Mouse (Mus musculus) layer of hippocampus, postnatal 10 days (tissue): ENCODE measurements around the gene Kmt2d. TPM values are rescaled to one million over a fixed set of nuclear protein-coding genes. Genes with fewer than 3 reads are reported as not detected.

Experiments used
- DNase-seq, 2 experiments: peaks; one replicate each; pipeline ENCODE4 v3.0.0; 2021; ENCODE audit warnings: low spot score in 2 of 2
- total RNA-seq, 2 experiments: library from RNA; stranded (reverse); gene quantifications; 2 replicates each; pipeline ENCODE4 v1.2.3; 2021

Kmt2d gene
- total RNA-seq, 2 experiments from 2014 or later: 71.4 to 77.3 TPM

GRCm38 (mm10) chr15:98802926-98803325 lies 68.1 kb downstream of the Kmt2d start:
- DNase-seq: no peak

DNA sequence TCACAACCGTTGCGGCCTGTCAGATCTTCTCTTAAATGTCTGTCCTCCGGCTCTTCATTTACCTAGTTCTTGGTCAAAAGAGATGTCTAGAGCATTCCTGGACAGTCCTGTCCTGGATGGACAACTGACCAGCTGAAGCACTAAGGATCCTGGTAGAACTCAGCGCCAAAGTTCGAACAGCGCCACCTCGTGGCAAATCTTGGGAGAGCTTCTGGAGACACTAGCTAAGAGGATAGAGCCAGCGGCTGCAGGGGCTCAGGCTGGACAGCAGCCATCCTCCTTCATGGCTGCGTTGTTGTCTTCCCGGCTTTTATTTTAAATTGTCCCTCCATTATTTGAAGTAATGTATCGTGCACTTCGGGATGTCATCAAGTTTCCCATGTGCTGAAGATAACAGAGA lies 71.6 kb downstream of the Kmt2d start:
- DNase-seq: peak; percentile 85 to 87

DNA sequence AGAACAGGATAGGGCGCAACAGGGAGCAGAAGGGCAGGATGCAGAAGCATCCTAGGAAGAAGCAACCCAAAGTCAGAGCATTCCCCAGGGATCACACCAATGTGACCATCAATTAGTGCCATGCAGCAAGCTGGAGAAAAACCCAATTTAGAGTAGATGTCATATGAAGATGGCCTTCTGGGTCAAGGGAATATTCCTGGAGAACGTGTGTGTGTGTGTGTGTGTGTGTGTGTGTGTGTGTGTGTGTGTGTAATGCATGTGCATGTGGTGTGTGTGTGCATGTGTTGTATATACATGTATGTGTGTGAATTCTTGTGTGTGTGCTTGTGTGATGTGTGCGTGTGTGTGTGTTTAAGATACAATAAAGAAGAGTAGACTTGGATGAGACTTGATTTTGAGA lies 72.1 kb downstream of the Kmt2d start:
- no peak for DNase-seq

- no peak for DNase-seq
Observed at GRCm38 (mm10) chr15:98797835-98798492, 73.0 kb downstream of the Kmt2d start.

- DNase-seq: no peak
Observed at GRCm38 (mm10) chr15:98796803-98797595, 74.0 kb downstream of the Kmt2d start.

DNA sequence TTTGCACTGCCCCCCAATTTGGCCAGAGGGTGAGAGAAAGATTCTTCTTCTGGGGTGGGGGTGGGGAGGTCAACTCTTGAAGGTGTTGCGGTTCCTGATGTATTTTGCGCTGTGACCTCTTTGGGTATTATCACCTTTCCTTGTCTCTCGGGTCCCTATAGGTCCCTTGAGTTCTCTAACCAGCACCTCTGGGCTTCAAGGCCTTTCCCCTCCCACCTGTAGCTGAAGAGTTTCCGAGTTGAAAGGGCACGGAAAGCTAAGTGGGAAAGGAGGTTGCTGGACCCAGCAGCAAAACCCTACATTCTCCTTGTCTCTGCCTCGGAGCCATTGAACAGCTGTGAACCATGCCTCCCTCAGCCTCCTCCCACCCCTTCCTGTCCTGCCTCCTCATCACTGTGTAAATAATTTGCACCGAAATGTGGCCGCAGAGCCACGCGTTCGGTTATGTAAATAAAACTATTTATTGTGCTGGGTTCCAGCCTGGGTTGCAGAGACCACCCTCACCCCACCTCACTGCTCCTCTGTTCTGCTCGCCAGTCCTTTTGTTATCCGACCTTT lies 77.8 kb downstream of the Kmt2d start:
- DNase-seq: no peak

GRCm38 (mm10) chr15:98792233-98793020 lies 78.6 kb downstream of the Kmt2d start:
- no peak for DNase-seq

- DNase-seq: no peak
Observed at GRCm38 (mm10) chr15:98791771-98792170, 79.2 kb downstream of the Kmt2d start.

DNA sequence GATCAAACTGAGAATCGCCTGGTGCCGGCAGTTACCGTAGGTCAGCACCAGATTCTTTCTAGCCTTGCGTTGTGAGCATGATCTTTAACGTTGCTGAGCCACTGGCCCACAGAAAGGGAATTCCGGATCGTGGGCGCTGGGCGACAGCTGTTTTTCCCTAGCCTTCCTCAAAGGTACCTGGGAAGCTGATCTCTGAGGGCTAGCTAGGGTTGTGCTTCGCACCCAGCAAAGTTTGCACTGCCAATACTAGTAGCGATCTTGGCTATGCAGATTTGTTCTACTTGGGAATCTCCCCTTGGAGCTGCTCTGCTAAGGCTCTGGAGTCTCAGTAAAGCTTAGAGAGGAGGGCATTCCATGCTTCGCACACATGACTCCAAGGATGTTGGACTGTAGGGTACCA lies 79.8 kb downstream of the Kmt2d start:
- DNase-seq: no peak

- no peak for DNase-seq
Observed at GRCm38 (mm10) chr15:98790761-98791160, 80.2 kb downstream of the Kmt2d start.

DNA sequence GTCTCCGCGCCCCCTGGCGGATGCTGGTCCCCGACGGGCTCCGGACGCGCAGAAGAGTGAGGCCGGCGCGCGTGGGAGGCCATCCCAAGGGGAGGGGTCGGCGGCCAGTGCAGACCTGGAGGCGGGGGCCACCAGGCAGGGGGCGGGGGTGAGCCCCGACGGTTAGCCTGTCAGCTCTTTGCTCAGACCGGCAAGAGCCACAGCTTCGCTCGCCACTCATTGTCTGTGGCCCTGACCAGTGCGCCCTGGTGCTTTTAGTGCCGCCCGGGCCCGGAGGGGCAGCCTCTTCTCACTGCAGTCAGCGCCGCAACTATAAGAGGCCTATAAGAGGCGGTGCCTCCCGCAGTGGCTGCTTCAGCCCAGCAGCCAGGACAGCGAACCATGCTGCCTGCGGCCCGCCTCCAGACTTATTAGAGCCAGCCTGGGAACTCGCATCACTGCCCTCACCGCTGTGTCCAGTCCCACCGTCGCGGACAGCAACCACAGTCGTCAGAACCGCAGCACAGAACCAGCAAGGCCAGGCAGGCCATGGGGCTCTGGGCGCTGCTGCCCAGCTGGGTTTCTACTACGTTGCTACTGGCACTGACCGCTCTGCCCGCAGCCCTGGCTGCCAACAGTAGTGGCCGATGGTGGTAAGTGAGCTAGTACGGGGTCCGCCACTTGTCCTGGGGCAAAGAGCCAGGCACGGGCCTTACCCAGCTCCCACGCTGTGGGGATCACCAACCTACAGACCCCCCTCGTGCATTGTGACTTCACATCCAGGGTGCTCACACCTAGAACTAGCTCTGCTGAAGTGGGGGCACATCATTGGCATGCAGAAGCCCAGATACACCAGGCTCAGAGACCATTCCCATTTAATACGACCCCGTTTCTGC lies 81.1 kb downstream of the Kmt2d start, which contains the start of gene Wnt1:
Wnt1 (plus strand) TSS at position 197 of the 875 bp plus-strand sequence.
- peak in 1 of 2 experiments; percentile 45 for DNase-seq

DNA sequence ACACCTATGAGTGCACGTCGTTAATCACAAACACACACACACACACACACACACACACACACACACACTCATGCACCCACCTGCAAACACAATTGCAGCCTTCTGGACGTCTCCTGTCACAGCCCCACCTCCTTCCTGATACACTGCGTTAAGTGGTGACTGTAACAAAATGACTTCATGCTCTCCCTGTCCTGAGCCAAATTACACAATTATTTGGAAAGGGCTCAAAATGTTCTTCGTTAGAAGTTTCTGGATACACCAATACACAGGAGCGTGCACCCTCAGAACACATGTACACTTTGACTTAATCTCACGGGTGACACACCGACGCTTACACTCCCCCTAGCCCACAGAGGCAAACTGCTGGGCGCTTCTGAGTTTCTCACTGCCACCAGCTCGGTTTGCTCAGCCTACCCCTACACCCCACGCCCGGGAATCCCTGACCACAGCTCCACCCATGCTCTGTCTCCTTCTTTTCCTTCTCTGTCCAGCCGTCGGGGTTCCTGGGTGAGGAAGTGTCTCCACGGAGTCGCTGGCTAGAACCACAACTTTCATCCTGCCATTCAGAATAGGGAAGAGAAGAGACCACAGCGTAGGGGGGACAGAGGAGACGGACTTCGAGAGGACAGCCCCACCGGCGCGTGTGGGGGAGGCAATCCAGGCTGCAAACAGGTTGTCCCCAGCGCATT lies 81.9 kb downstream of the Kmt2d start:
- DNase-seq: no peak

- peak in 1 of 2 experiments; percentile 54 for DNase-seq
Observed at GRCm38 (mm10) chr15:98787930-98788329, 83.1 kb downstream of the Kmt2d start.

DNA sequence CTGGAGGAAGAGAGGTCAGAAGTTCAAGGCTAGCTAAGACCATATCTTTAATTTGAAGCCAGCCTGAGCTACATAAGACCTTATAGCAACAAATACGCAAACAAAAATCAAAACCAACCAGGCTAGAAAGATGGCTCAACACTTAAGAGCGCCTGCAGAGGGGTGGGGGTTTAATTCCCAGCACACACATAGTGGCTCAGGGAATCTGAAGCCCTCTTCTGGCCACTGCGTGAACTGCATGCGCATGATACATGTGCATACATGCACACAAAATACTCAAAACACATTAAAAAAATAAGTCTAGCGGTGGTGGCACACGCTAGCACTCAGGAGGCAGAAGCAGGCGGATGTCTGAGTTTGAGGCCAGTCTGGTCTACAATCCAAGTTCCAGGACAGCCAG lies 85.3 kb downstream of the Kmt2d start:
- DNase-seq: no peak

Other genes starting within 250 kb of the Kmt2d start
- 100 to 1,000 TPM; 139 to 147 TPM for gene Cacnb3, start 240.4 kb downstream of the Kmt2d start, total RNA-seq
- 10 to 100 TPM; 78.3 to 81.4 TPM for gene Ddx23, start 208.3 kb downstream of the Kmt2d start, total RNA-seq
- 10 to 100 TPM; 31.2 to 34.3 TPM for gene Rnd1, start 193.7 kb downstream of the Kmt2d start, total RNA-seq
- gene Ccdc65, start 163.0 kb downstream of the Kmt2d start, total RNA-seq: 10 to 100 TPM in 1 of 2 experiments, 1 to 10 TPM in 1; 9.7 to 14.2 TPM
- 1 to 10 TPM; 2.2 to 2.6 TPM for gene Fkbp11, start 143.0 kb downstream of the Kmt2d start, total RNA-seq
- 100 to 1,000 TPM; 636 TPM for gene Arf3, start 108.0 kb downstream of the Kmt2d start, total RNA-seq
- under 1 TPM; 0.25 to 0.37 TPM for gene Wnt10b, start 93.1 kb downstream of the Kmt2d start, total RNA-seq
- gene Wnt1, start 81.3 kb downstream of the Kmt2d start, total RNA-seq: not detected
- 100 to 1,000 TPM; 401 to 403 TPM for gene Ddn, start 61.7 kb downstream of the Kmt2d start, total RNA-seq
- 10 to 100 TPM; 39.3 to 41.0 TPM for gene Prkag1, start 39.7 kb downstream of the Kmt2d start, total RNA-seq
- 10 to 100 TPM in 1 of 2 experiments, 1 to 10 TPM in 1; 8.8 to 13.0 TPM for gene Rhebl1, start 23.3 kb upstream of the Kmt2d start, total RNA-seq
- gene Dhh, start 27.3 kb upstream of the Kmt2d start, total RNA-seq: under 1 TPM; 0.36 to 0.57 TPM
- 10 to 100 TPM; 17.2 to 27.3 TPM for gene Lmbr1l, start 47.0 kb upstream of the Kmt2d start, total RNA-seq
- 100 to 1,000 TPM; 931 to 937 TPM for gene Tuba1b, start 63.4 kb upstream of the Kmt2d start, total RNA-seq
- not detected for gene Gm49450, start 82.3 kb upstream of the Kmt2d start, total RNA-seq
- 1,000 to 10,000 TPM; 3,808 to 4,015 TPM for gene Tuba1a, start 82.5 kb upstream of the Kmt2d start, total RNA-seq
- gene Tuba1c, start 158.7 kb upstream of the Kmt2d start, total RNA-seq: 100 to 1,000 TPM; 234 TPM
- 10 to 100 TPM in 1 of 2 experiments, 1 to 10 TPM in 1; 9.1 to 13.2 TPM for gene Prph, start 184.0 kb upstream of the Kmt2d start, total RNA-seq
- gene Troap, start 203.4 kb upstream of the Kmt2d start, total RNA-seq: 1 to 10 TPM; 1.4 to 1.7 TPM
- under 1 TPM in 1 of 2 experiments, not detected in 1; 0.25 TPM for gene C1ql4, start 216.6 kb upstream of the Kmt2d start, total RNA-seq
- gene Dnajc22, start 222.0 kb upstream of the Kmt2d start, total RNA-seq: 1 to 10 TPM in 1 of 2 experiments, under 1 TPM in 1; 0.39 to 1.1 TPM